Mouse (Mus musculus) lung, embryonic 14.5 days (tissue): ENCODE results near the gene Copz1. TPM values are rescaled to one million over a fixed set of nuclear protein-coding genes. Genes with fewer than 3 reads are reported as not detected.

Experiments
- ATAC-seq: fragments of 200-750 bp; cut with Nextera tagmentation; 2 replicates; pipeline ENCODE4 v1.8.0; 2017; ENCODE audit warnings: mild to moderate bottlenecking, moderate TSS enrichment, moderate library complexity; ENCODE audit not compliant: insufficient read depth
- DNase-seq: peaks from one replicate; pipeline ENCODE4 v3.0.0-alpha.2; 2015
- H3K27ac ChIP-seq: fragments of 300-500 bp; sonication (generic); 2 replicates; pipeline ENCODE4 v1.5.1; 2014; ENCODE audit warnings: low read depth, mild to moderate bottlenecking, moderate library complexity
- H3K27me3 ChIP-seq: fragments of 300-500 bp; sonication (generic); 2 replicates; pipeline ENCODE4 v1.6.1; 2014; ENCODE audit warnings: low read length, control low read depth; ENCODE audit not compliant: insufficient read depth
- H3K36me3 ChIP-seq: fragments of 300-500 bp; sonication (generic); 2 replicates; pipeline ENCODE4 v1.6.1; 2014; ENCODE audit warnings: control low read depth; ENCODE audit not compliant: insufficient read depth
- H3K4me1 ChIP-seq: fragments of 300-500 bp; sonication (generic); 2 replicates; pipeline ENCODE4 v1.6.1; 2014; ENCODE audit warnings: antibody characterized with exemption, control low read depth; ENCODE audit not compliant: insufficient read depth
- H3K4me2 ChIP-seq: fragments of 300-500 bp; sonication (generic); 2 replicates; pipeline ENCODE4 v1.6.1; 2014; ENCODE audit warnings: mild to moderate bottlenecking
- H3K4me3 ChIP-seq: fragments of 300-500 bp; sonication (generic); 2 replicates; pipeline ENCODE4 v1.5.1; 2014; ENCODE audit warnings: low read depth, low read length
- H3K9ac ChIP-seq: fragments of 300-500 bp; sonication (generic); 2 replicates; pipeline ENCODE4 v1.6.1; 2014
- H3K9me3 ChIP-seq: fragments of 300-500 bp; sonication (generic); 2 replicates; pipeline ENCODE4 v1.6.1; 2016; ENCODE audit warnings: low read depth, low read length, control low read depth
- CTCF ChIP-seq: IDR thresholded peaks from 2 replicates; pipeline ENCODE4 v1.5.1; 2016; ENCODE audit warnings: antibody characterized with exemption, low read depth
- WGBS: fragments of 180-500 bp; shearing (Covaris S2); extraction: QIAGEN DNeasy Blood & Tissue Kit; methylation state at CpG from one replicate; pipeline ENCODE4 v1.1.7; 2014; 5-methylcytosine and 5-hydroxymethylcytosine counted together
- polyA plus RNA-seq: library from polyadenylated mRNA; unstranded; fragments of >200 nt; fragmentation: Nextera tagmentation; extraction: Ambion mirVana; gene quantifications from 2 replicates; pipeline ENCODE4 v1.2.1, GENCODE M21; 2014

The Copz1 gene
- polyA plus RNA-seq, 1 experiment from 2014 or later = 306 TPM

DNA sequence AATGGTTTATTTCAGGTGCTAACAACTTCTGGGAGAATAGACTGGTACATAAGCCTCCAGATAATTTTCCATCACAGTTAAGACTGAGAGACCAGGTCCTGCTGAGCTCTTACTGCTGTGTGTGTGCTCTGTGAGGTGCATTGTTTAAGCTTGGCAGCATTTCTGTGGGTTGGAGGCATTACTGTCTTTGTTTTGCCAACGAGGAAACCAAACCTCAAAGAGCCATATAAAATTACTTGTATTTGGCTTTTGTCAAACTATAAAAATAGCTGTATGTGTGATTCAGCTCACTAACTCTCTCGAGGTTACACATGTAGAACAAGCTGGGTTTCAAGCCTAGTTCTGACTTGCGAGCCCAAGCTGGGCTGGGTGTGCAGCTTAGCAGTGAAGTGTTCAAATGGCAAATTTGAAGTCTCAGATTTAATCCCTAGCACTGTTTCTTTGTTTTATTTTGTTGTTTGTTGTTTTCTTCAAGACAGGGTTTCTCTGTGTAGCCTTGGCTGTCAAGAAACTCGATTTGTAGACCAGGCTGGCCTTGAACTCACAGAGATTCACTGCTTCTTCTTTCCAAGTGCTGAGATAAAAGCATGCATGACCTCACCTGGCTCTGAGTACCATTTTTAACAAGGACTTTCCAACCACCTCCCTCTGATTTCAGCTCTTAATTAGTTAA is 20.3 kb downstream of the Copz1 start:
- no peak overlapping the region for H3K4me3 ChIP-seq
- H3K4me1 ChIP-seq = peaks cover 4% of the 10 kb centered on the region; the same call in 1 of the 2 replicates
- TF ChIP-seq CTCF = no peak
- DNase-seq = no peak
- 89% methylated on average over 4 of the region's 4 CpGs for WGBS
- peaks cover 71% of the 10 kb centered on the region for H3K36me3 ChIP-seq
- no peaks in the 10 kb centered on the region; the same call in 1 of the 2 replicates for H3K9me3 ChIP-seq
- H3K4me2 ChIP-seq = no peak overlapping the region
- no peaks in the 10 kb centered on the region for H3K27me3 ChIP-seq
- no peak for ATAC-seq
- no peak overlapping the region for H3K9ac ChIP-seq
- H3K27ac ChIP-seq = no peak overlapping the region

DNA sequence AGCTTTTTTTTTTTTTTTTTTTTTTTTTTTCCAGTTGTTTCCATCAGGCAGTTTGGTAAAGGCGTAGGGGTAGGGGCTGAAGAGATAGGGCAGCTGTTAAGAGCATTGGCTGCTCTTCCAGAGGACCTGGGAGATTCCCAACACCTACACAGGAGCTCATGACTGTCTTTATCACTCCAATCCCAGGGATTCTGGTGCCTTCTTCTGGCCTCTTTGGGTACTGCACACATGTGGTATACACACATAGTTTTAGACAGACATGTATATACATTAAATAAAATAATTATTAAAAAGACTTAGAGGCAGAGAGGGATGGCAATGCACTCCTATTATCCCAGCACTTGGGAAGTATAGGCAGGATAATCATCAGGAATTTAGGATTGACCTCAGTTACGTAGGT is 20.9 kb downstream of the Copz1 start:
- DNase-seq = no peak
- no peak for ATAC-seq
- peaks cover 4% of the 10 kb centered on the region; the same call in 1 of the 2 replicates for H3K4me1 ChIP-seq
- H3K4me2 ChIP-seq = no peak overlapping the region
- peak; percentile 24; the same call in 1 of the 2 replicates for TF ChIP-seq CTCF
- no peaks in the 10 kb centered on the region for H3K27me3 ChIP-seq
- 91% methylated on average over 2 of the region's 2 CpGs for WGBS
- no peaks in the 10 kb centered on the region; the same call in 1 of the 2 replicates for H3K9me3 ChIP-seq
- no peak overlapping the region for H3K9ac ChIP-seq
- no peak overlapping the region for H3K4me3 ChIP-seq
- H3K36me3 ChIP-seq = peaks cover 77% of the 10 kb centered on the region
- no peak overlapping the region; the same call in 1 of the 2 replicates for H3K27ac ChIP-seq

- WGBS = 83% methylated on average over 2 of the region's 2 CpGs
- no peaks in the 10 kb centered on the region; the same call in 1 of the 2 replicates for H3K9me3 ChIP-seq
- H3K9ac ChIP-seq = no peak overlapping the region
- no peak for ATAC-seq
- H3K4me2 ChIP-seq = no peak overlapping the region
- H3K27me3 ChIP-seq = no peaks in the 10 kb centered on the region
- no peak overlapping the region for H3K27ac ChIP-seq
- peaks cover 73% of the 10 kb centered on the region for H3K36me3 ChIP-seq
- H3K4me3 ChIP-seq = no peak overlapping the region
- H3K4me1 ChIP-seq = peaks cover 9% of the 10 kb centered on the region
- TF ChIP-seq CTCF = no peak
- DNase-seq = no peak
Measured at GRCm38 (mm10) chr15:103294649-103295048, 22.1 kb downstream of the Copz1 start.

GRCm38 (mm10) chr15:103295851-103296250 is 23.3 kb downstream of the Copz1 start:
- H3K4me3 ChIP-seq = no peak overlapping the region
- no peak overlapping the region for H3K4me2 ChIP-seq
- no peak for ATAC-seq
- 26% methylated on average over 5 of the region's 5 CpGs for whole genome bisulfite sequencing
- H3K36me3 ChIP-seq = peaks cover 64% of the 10 kb centered on the region
- H3K9ac ChIP-seq = no peak overlapping the region
- no peaks in the 10 kb centered on the region for H3K27me3 ChIP-seq
- H3K9me3 ChIP-seq = no peaks in the 10 kb centered on the region; the same call in 1 of the 2 replicates
- no peak for DNase-seq
- H3K27ac ChIP-seq = peak overlapping the region; percentile 84
- no peak for TF ChIP-seq CTCF
- peaks cover 19% of the 10 kb centered on the region for H3K4me1 ChIP-seq

GRCm38 (mm10) chr15:103297313-103297712 is 24.8 kb downstream of the Copz1 start:
- H3K27ac ChIP-seq = peak overlapping the region; percentile 84; the same call in 1 of the 2 replicates
- WGBS = 60% methylated on average over 6 of the region's 6 CpGs
- no peak for ATAC-seq
- H3K4me1 ChIP-seq = peaks cover 28% of the 10 kb centered on the region
- H3K9me3 ChIP-seq = no peaks in the 10 kb centered on the region; the same call in 1 of the 2 replicates
- no peaks in the 10 kb centered on the region for H3K27me3 ChIP-seq
- no peak overlapping the region for H3K4me2 ChIP-seq
- H3K36me3 ChIP-seq = peaks cover 52% of the 10 kb centered on the region
- no peak overlapping the region for H3K9ac ChIP-seq
- DNase-seq = no peak
- no peak overlapping the region for H3K4me3 ChIP-seq
- TF ChIP-seq CTCF = no peak

GRCm38 (mm10) chr15:103298026-103298425 is 25.5 kb downstream of the Copz1 start:
- Histone ChIP-seq H3K4me2 (no peak overlapping the region), H3K9me3 (no peaks in the 10 kb centered on the region; the same call in 1 of the 2 replicates), H3K36me3 (peaks cover 45% of the 10 kb centered on the region), H3K4me1 (peaks cover 32% of the 10 kb centered on the region), H3K4me3 (no peak overlapping the region), H3K9ac (no peak overlapping the region), H3K27me3 (no peaks in the 10 kb centered on the region), H3K27ac (peak overlapping the region; percentile 84)
- DNase-seq (no peak), ATAC-seq (no peak)
- TF ChIP-seq CTCF = no peak
- WGBS = 62% methylated on average over 3 of the region's 3 CpGs

DNA sequence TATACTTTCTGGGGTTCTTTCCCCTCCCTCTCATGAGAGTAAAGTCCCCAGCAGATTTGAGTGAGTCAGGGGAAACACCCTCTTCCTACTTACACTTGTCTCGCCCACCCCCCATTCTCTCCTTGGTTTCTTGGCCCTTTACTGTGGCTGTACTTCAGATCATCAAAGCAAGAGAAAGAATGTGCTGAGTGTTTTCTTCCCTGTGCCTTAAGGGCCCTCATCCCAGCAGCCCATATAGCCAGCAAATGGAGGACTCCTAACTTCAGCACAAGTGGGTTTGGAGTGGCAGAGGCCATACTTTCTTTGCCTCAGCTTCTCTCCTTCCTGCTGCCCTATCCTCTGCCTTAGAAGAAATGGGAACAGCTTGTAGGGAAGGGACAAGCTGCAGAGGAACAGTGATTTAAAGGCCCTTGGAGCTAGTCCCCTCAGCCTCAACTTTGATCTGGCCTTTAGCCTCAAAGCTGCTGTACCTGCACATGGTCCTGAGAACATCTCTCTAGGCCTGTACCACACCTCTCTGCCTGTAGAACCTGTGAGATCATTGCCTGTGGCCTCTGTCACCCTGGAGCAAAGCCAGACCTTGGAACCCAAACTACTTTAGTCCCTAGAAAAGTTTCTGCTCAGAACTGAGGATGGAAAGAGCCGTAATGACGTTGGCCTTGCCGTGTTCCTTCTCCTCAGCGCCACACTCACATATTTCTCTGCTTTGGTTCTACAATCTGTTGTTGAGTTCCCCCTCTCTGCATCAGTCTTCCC is 26.5 kb downstream of the Copz1 start:
- no peaks in the 10 kb centered on the region for H3K9me3 ChIP-seq
- H3K4me1 ChIP-seq = peaks cover 39% of the 10 kb centered on the region
- DNase-seq (peak; percentile 62), ATAC-seq (peak; percentile 64)
- H3K4me3 ChIP-seq = no peak overlapping the region
- H3K36me3 ChIP-seq = peaks cover 35% of the 10 kb centered on the region
- no peak overlapping the region for H3K9ac ChIP-seq
- H3K4me2 ChIP-seq = no peak overlapping the region
- peak overlapping the region; percentile 84 for H3K27ac ChIP-seq
- WGBS = 68% methylated on average over 5 of the region's 5 CpGs
- no peaks in the 10 kb centered on the region for H3K27me3 ChIP-seq
- TF ChIP-seq CTCF = no peak
